Mouse (Mus musculus) ES-Bruce4 (cell line): ENCODE measurements at regions not wholly inside any gene's neighbourhood (a gene's known extent, or its start where the extent isn't known, plus 50 kb on each side); places are given as distances from the start of the nearest gene placed in this dataset.

Source experiments
- CTCF ChIP-seq: IDR thresholded peaks from one replicate; pipeline ENCODE4 v1.8.1; 2011; ENCODE audit warnings: low read depth, low read length
- EP300 ChIP-seq: IDR thresholded peaks from 2 replicates; pipeline ENCODE4 v1.6.1; 2011; ENCODE audit warnings: low read depth, low read length; ENCODE audit not compliant: insufficient read depth
- POLR2A ChIP-seq: IDR thresholded peaks from one replicate; pipeline ENCODE4 v1.8.1; 2011; ENCODE audit warnings: low read length; ENCODE audit not compliant: insufficient read depth

DNA sequence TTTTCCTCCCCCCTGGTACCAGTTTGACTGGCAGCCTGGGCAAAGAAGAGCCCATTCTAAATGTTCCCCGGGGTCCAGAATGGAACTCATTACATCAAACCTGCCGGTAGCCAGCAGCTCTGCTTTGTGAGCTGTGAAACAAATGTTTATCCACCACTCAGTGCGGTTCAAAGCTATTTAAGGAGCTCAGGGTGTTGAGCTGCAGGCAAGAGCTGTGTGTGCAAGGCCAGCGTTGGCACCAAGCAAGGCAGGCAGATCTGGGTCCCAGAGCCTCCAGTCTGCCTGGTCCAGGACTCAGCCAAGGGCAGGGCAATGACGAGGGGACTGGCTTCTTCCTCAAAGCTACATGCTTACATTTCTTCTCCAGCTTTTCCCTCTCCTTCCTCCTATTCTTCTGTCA lies 109.6 kb downstream of the Gm4791 start:
- TF ChIP-seq CTCF (no peak), EP300 (no peak), POLR2A (no peak)
